Mouse (Mus musculus) heart, postnatal 0 days (tissue): ENCODE measurements around the gene Igsf9.

Experiments used
- CTCF ChIP-seq: IDR thresholded peaks from 2 replicates; pipeline ENCODE4 v1.5.1; 2016; ENCODE audit warnings: antibody characterized with exemption, control low read depth, low read depth
- EP300 ChIP-seq: IDR thresholded peaks from 2 replicates; pipeline ENCODE4 v1.6.1; 2016; ENCODE audit warnings: antibody characterized with exemption, low read depth

DNA sequence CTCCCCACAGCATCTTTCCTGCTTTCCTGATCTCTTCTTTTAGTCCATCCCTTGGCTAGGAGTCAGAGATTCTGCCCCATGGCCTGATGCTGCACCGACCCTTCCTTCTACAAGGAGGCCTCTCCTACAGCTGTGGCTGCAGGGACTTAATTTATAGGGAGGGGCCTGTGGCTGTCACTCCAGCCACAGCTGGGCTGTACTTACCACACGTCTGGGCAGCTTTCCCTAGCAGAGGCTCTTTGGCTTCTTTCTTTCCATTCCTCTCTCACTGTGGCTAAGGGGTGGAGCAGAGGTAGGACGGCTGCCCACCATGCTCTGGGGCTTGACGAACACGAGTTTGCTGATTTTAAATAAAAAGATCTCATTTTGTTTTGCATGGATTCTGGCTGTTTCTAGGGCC, 25.4 kb downstream of the Igsf9 start:
- TF ChIP-seq CTCF (no peak), EP300 (no peak)
